Mouse (Mus musculus): ENCODE results near the gene Mical2. TPM values are rescaled to one million over a fixed set of nuclear protein-coding genes. Genes with fewer than 3 reads are reported as not detected.

Mical2 gene
- polyA plus RNA-seq, 1 experiment, result not detected

DNA sequence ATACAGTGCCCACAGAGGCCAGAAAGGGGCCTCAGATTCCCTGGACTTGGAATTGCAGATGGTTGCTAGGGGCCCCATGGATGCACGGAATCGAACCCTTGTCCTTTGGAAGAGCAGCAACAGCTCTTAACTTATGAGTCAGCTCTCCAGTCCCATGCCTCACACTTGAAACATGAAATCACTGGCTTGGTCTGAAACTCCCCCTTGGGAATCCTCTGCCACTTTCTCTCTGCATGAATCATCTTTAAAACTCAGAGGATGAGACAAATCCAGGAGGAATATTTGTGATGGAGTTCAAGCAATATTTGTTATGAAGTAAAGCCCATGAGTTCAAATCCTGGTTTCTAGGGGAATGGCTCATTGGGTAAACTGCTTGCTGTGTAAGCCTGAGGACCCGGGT lies 172.1 kb downstream of the Mical2 start:
- no peak overlapping the region for H3K4me3 ChIP-seq (replicated peaks)
- TF ChIP-seq TAL1 (IDR thresholded peaks at IDR 0.05; ENCODE audit: low read length) (no peak), GATA1 (IDR thresholded peaks at IDR 0.05; ENCODE audit: low read length) (no peak)
- H3K36me3 ChIP-seq (ENCODE audit: control insufficient read depth), result no peaks in the 10 kb centered on the region

GRCm38 (mm10) chr7:112399425-112400170 lies 173.9 kb downstream of the Mical2 start:
- Histone ChIP-seq H3K9me3 (ENCODE audit: control insufficient read depth, low read length) (no peaks in the 10 kb centered on the region), H3K4me3 (replicated peaks) (no peak overlapping the region), H3K4me1 (ENCODE audit: control insufficient read depth) (no peaks in the 10 kb centered on the region), H3K27me3 (ENCODE audit: control insufficient read depth) (no peaks in the 10 kb centered on the region), H3K36me3 (ENCODE audit: control insufficient read depth) (no peaks in the 10 kb centered on the region)
- TF ChIP-seq GATA1 (IDR thresholded peaks at IDR 0.05; ENCODE audit: low read length) (no peak), TAL1 (IDR thresholded peaks at IDR 0.05; ENCODE audit: low read length) (no peak)

More for the DNA sequence above, 172.1 kb downstream of the Mical2 start:
- no peaks in the 10 kb centered on the region for H3K9me3 ChIP-seq (ENCODE audit: control insufficient read depth, low read length)
- no peaks in the 10 kb centered on the region for H3K4me1 ChIP-seq (ENCODE audit: control insufficient read depth)
- no peaks in the 10 kb centered on the region for H3K27me3 ChIP-seq (ENCODE audit: control insufficient read depth)

GRCm38 (mm10) chr7:112400175-112400574 lies 174.5 kb downstream of the Mical2 start:
- Histone ChIP-seq H3K36me3 (ENCODE audit: control insufficient read depth) (no peaks in the 10 kb centered on the region), H3K4me3 (replicated peaks) (no peak overlapping the region), H3K9me3 (ENCODE audit: control insufficient read depth, low read length) (no peaks in the 10 kb centered on the region), H3K27me3 (ENCODE audit: control insufficient read depth) (no peaks in the 10 kb centered on the region), H3K4me1 (ENCODE audit: control insufficient read depth) (no peaks in the 10 kb centered on the region)
- TF ChIP-seq TAL1 (IDR thresholded peaks at IDR 0.05; ENCODE audit: low read length) (no peak), GATA1 (IDR thresholded peaks at IDR 0.05; ENCODE audit: low read length) (no peak)

DNA sequence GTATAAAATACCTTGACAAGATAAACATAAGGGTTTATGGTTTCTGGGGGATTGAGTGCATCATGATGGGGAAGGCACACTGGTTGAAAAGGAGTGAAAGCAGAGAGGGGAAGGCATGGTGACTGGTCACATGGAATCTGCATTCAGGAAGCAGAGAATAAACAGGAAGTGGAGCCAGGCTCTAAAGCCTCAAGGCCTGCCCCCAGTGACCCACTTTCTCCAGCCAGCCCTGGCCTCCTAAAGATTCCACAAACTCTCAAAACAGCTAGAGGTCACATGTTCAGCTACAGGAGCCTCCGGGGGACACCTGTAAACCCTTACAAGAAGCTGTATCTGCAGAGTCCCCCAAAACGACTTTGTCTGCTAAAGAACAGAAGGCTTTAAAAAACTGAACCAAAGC lies 179.4 kb downstream of the Mical2 start:
- Histone ChIP-seq H3K4me3 (replicated peaks) (no peak overlapping the region), H3K4me1 (ENCODE audit: control insufficient read depth) (no peaks in the 10 kb centered on the region), H3K27me3 (ENCODE audit: control insufficient read depth) (no peaks in the 10 kb centered on the region), H3K36me3 (ENCODE audit: control insufficient read depth) (no peaks in the 10 kb centered on the region), H3K9me3 (ENCODE audit: control insufficient read depth, low read length) (no peaks in the 10 kb centered on the region)
- TF ChIP-seq GATA1 (IDR thresholded peaks at IDR 0.05; ENCODE audit: low read length), result no peak

DNA sequence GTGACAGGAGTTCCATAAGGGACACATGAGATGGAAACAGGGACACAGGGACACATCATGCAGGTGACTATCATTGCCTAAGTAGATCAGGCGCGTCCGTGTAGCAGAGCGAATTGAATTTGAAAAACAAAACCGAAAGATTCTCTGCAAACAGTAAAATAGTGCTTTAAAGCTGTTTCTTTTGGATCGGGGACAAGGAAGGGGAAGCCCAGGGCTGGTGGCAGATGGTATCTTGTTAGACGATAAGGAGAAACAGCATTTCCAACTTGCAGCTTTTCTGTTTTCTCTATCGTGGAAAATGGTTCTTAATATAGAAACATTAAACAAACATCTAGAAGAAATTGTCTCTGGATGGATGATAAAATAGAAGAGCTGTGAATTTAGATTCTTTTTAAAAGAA lies 179.9 kb downstream of the Mical2 start:
- TF ChIP-seq TAL1 (IDR thresholded peaks at IDR 0.05; ENCODE audit: low read length), result no peak
- no peak for TF ChIP-seq GATA1 (IDR thresholded peaks at IDR 0.05; ENCODE audit: low read length)
- no peaks in the 10 kb centered on the region for H3K4me1 ChIP-seq (ENCODE audit: control insufficient read depth)
- H3K27me3 ChIP-seq (ENCODE audit: control insufficient read depth), result no peaks in the 10 kb centered on the region
- H3K36me3 ChIP-seq (ENCODE audit: control insufficient read depth), result no peaks in the 10 kb centered on the region
- H3K4me3 ChIP-seq (replicated peaks), result no peak overlapping the region
- H3K9me3 ChIP-seq (ENCODE audit: control insufficient read depth, low read length), result no peaks in the 10 kb centered on the region

GRCm38 (mm10) chr7:112407597-112407996 lies 181.9 kb downstream of the Mical2 start:
- H3K4me3 ChIP-seq (replicated peaks), result no peak overlapping the region
- no peaks in the 10 kb centered on the region for H3K36me3 ChIP-seq (ENCODE audit: control insufficient read depth)
- H3K4me1 ChIP-seq (ENCODE audit: control insufficient read depth), result no peaks in the 10 kb centered on the region
- TF ChIP-seq GATA1 (IDR thresholded peaks at IDR 0.05; ENCODE audit: low read length), result no peak
- TF ChIP-seq TAL1 (IDR thresholded peaks at IDR 0.05; ENCODE audit: low read length), result no peak
- no peaks in the 10 kb centered on the region for H3K27me3 ChIP-seq (ENCODE audit: control insufficient read depth)
- no peaks in the 10 kb centered on the region for H3K9me3 ChIP-seq (ENCODE audit: control insufficient read depth, low read length)

DNA sequence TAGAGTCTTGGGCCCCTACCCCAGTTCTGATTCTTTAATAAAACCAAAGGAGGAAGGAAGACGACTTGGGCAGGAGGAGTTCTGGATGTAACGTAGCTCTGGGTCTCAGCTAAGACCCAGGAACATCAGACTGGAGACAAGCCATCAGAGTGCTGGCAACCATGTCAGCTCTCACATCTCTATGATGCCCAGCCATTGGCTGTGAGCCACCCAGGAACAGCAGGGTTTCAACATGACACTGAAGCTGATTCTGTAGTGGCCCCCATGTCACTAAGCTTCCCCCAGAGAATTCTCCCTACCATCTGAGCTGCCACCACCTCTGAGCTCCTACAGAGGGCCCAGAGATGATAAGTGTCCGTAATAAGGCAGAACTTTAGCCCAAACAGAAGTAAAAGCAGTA lies 184.3 kb downstream of the Mical2 start:
- H3K4me1 ChIP-seq (ENCODE audit: control insufficient read depth), result no peaks in the 10 kb centered on the region
- H3K27me3 ChIP-seq (ENCODE audit: control insufficient read depth), result no peaks in the 10 kb centered on the region
- H3K36me3 ChIP-seq (ENCODE audit: control insufficient read depth), result no peaks in the 10 kb centered on the region
- no peak for TF ChIP-seq TAL1 (IDR thresholded peaks at IDR 0.05; ENCODE audit: low read length)
- no peak for TF ChIP-seq GATA1 (IDR thresholded peaks at IDR 0.05; ENCODE audit: low read length)
- no peak overlapping the region for H3K4me3 ChIP-seq (replicated peaks)
- no peaks in the 10 kb centered on the region for H3K9me3 ChIP-seq (ENCODE audit: control insufficient read depth, low read length)

- Histone ChIP-seq H3K36me3 (ENCODE audit: control insufficient read depth) (no peaks in the 10 kb centered on the region), H3K27me3 (ENCODE audit: control insufficient read depth) (no peaks in the 10 kb centered on the region), H3K9me3 (ENCODE audit: control insufficient read depth, low read length) (no peaks in the 10 kb centered on the region), H3K4me1 (ENCODE audit: control insufficient read depth) (no peaks in the 10 kb centered on the region), H3K4me3 (replicated peaks) (no peak overlapping the region)
- TF ChIP-seq TAL1 (IDR thresholded peaks at IDR 0.05; ENCODE audit: low read length) (no peak), GATA1 (IDR thresholded peaks at IDR 0.05; ENCODE audit: low read length) (no peak)
These were observed 187.6 kb downstream of the Mical2 start for GRCm38 (mm10) chr7:112413286-112413685.

GRCm38 (mm10) chr7:112416058-112416526 lies 190.4 kb downstream of the Mical2 start:
- no peaks in the 10 kb centered on the region for H3K9me3 ChIP-seq (ENCODE audit: control insufficient read depth, low read length)
- H3K27me3 ChIP-seq (ENCODE audit: control insufficient read depth), result no peaks in the 10 kb centered on the region
- no peaks in the 10 kb centered on the region for H3K36me3 ChIP-seq (ENCODE audit: control insufficient read depth)
- H3K4me1 ChIP-seq (ENCODE audit: control insufficient read depth), result no peaks in the 10 kb centered on the region
- H3K4me3 ChIP-seq (replicated peaks), result no peak overlapping the region
- no peak for TF ChIP-seq TAL1 (IDR thresholded peaks at IDR 0.05; ENCODE audit: low read length)

All from erythroblast, embryonic 14.5 days (primary cell).